Mouse (Mus musculus) cortical plate, adult 2 months (tissue): Measurements from ENCODE around the gene Gm29776. TPM values are rescaled to one million over a fixed set of nuclear protein-coding genes. Genes with fewer than 3 reads are reported as not detected.

ENCODE experiments used
- H3K27ac ChIP-seq: fragments of 200-500 bp; 2 replicates; pipeline ENCODE4 v1.5.1; 2012; ENCODE audit warnings: low read length, control low read depth, inconsistent platforms; ENCODE audit not compliant: insufficient read depth
- H3K4me1 ChIP-seq: fragments of 200-500 bp; 2 replicates; pipeline ENCODE4 v1.6.1; 2011; ENCODE audit warnings: low read length; ENCODE audit not compliant: control insufficient read depth, insufficient read depth
- H3K4me3 ChIP-seq: fragments of 200-500 bp; 2 replicates; pipeline ENCODE4 v1.5.1; 2011; ENCODE audit warnings: mild to moderate bottlenecking, low read length, control low read depth; ENCODE audit not compliant: insufficient read depth
- CTCF ChIP-seq: fragments of 200-500 bp; IDR thresholded peaks from 2 replicates; pipeline ENCODE4 v1.5.1; 2011; ENCODE audit warnings: mild to moderate bottlenecking, control low read depth, low read length; ENCODE audit not compliant: insufficient read depth; ENCODE audit errors: extremely low read depth
- POLR2A ChIP-seq: fragments of 200-500 bp; IDR thresholded peaks from 2 replicates; pipeline ENCODE4 v1.6.1; 2011; ENCODE audit warnings: mild to moderate bottlenecking, low read length, control low read depth; ENCODE audit not compliant: insufficient read depth; ENCODE audit errors: extremely low read depth
- polyA plus RNA-seq: library from polyadenylated mRNA; depleted of rRNA; stranded (reverse); fragments of >200 nt; gene quantifications from 2 replicates; pipeline ENCODE4 v1.2.3, GENCODE M21; 2012

Gene Gm29776
- polyA plus RNA-seq, 1 experiment: 0.06 TPM

GRCm38 (mm10) chr14:54686522-54687143 lies 12.0 kb downstream of the Gm29776 start, which contains the start of gene Acin1:
TSS of gene Acin1 (minus strand) at chr14:54686931.
- H3K27ac ChIP-seq: peak within 1 kb of the TSS; percentile 89
- TF ChIP-seq CTCF (no peak), POLR2A (peak; percentile 95)

GRCm38 (mm10) chr14:54686063-54686521 lies 12.5 kb downstream of the Gm29776 start, which contains the start of gene 1700123O20Rik:
TSS of gene 1700123O20Rik (plus strand) at chr14:54686216.
- TF ChIP-seq POLR2A: peak; percentile 66; the same call in 1 of the 2 replicates
- no peak for TF ChIP-seq CTCF
- Histone ChIP-seq H3K4me1 (no peaks in the 10 kb centered on the region; the same call in 1 of the 2 replicates), H3K4me3 (peak within 1 kb of the TSS; percentile 74), H3K27ac (peak within 1 kb of the TSS; percentile 89)

More at GRCm38 (mm10) chr14:54686522-54687143, 12.0 kb downstream of the Gm29776 start, which contains the start of gene Acin1:
- H3K4me3 ChIP-seq: peak within 1 kb of the TSS; percentile 74
- no peaks in the 10 kb centered on the region; the same call in 1 of the 2 replicates for H3K4me1 ChIP-seq

DNA sequence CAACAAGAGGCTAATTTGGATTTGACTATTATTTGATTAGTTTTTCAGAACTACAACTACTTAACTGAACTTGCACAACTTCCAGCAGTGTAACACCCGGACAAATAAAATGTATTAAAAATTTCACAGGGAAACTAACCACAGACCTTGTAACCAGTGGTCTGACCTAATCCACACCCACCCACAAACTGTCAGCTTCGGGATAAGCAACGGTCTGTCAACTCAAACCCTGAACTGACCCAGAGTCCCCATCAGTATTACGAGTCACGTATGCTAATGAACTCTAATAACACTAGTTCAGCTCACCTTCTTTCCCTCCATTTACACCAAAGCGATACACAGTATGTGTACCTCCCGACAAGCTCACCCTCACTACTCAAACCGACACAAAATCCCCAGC lies 13.2 kb downstream of the Gm29776 start:
- H3K4me3 ChIP-seq: peak overlapping the region; percentile 74
- TF ChIP-seq POLR2A (no peak), CTCF (no peak)
- no peak overlapping the region for H3K27ac ChIP-seq
- H3K4me1 ChIP-seq: no peaks in the 10 kb centered on the region; the same call in 1 of the 2 replicates

DNA sequence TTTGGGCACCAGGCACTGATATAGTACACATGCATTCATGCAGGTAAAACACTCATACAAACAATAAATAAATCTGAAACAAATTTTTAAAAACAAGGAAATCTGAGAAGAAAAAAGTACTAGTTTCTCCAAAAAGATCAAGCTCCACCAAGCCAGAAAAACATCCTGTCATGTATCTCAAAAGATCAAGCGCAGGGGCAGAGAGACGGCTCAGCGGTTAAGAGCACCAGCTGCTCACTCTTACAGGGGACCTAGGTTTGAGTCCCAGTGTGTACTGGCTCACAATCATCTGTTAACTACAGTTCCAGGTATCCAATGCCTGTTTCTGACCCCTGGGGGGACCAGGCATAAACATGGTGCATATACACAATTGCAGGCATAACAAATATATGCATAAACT lies 16.2 kb downstream of the Gm29776 start:
- Histone ChIP-seq H3K4me3 (no peak overlapping the region), H3K27ac (no peak overlapping the region), H3K4me1 (no peaks in the 10 kb centered on the region)
- TF ChIP-seq CTCF: no peak
- TF ChIP-seq POLR2A: no peak

DNA sequence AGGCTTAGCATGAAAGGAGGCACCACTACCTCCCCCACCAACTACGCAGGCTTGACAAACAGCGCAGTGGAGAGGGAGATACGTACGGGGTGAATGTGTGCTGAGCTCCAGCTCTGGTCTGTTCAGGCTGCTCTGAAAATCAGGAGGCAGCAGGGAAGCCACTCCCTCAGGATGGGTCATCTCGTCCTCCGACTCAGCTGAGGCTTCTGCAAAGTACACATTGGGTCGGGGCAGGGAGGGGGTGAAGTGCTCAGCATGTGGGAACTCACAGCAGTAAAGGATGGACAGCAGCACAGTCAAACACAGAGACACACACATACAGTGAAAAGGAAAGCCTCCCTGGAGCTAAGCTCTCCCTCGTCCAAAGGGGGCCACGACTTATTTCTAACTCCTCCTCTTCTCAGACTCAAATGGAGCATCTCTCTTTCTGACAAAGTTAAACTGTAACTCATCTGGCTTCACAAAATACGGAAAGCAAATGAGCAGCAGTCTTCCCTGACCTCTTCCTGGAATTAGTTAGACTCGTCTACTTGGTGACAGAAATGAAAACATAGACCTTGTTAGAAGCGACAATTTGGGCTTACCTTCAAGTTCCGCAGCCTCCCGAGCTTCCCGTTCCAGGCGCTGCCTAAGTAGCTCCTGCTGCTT lies 19.9 kb downstream of the Gm29776 start:
- Histone ChIP-seq H3K27ac (no peak overlapping the region), H3K4me1 (peaks cover 2% of the 10 kb centered on the region), H3K4me3 (no peak overlapping the region)
- TF ChIP-seq POLR2A: no peak
- no peak for TF ChIP-seq CTCF

GRCm38 (mm10) chr14:54676290-54676689 lies 22.3 kb downstream of the Gm29776 start:
- Histone ChIP-seq H3K4me1 (peaks cover 2% of the 10 kb centered on the region), H3K27ac (no peak overlapping the region), H3K4me3 (no peak overlapping the region)
- TF ChIP-seq POLR2A (no peak), CTCF (no peak)

GRCm38 (mm10) chr14:54674317-54674716 lies 24.3 kb downstream of the Gm29776 start:
- Histone ChIP-seq H3K4me3 (no peak overlapping the region), H3K4me1 (peaks cover 2% of the 10 kb centered on the region), H3K27ac (no peak overlapping the region)
- TF ChIP-seq CTCF (no peak), POLR2A (no peak)

DNA sequence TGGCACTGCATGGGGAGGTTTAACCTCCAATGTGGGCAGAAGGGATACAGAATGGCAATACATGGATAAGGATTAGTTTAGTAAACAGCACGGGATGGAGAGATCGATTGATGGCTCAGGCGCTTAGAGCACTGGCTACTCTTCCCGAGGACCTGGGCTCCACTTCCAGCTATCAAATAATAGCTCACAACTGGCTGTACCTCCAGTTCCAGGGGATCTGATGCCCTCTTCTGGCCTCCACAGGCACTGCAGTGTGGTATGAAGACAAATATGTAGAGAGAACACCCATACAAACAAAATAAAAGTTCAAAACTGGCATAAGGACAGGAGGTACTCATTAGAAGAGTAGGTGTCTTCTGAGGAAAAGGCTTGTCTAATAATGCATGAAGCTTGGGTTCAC lies 29.3 kb downstream of the Gm29776 start:
- Histone ChIP-seq H3K4me1 (no peaks in the 10 kb centered on the region; the same call in 1 of the 2 replicates), H3K27ac (no peak overlapping the region), H3K4me3 (no peak overlapping the region)
- no peak for TF ChIP-seq POLR2A
- TF ChIP-seq CTCF: peak; percentile 45; the same call in 1 of the 2 replicates

DNA sequence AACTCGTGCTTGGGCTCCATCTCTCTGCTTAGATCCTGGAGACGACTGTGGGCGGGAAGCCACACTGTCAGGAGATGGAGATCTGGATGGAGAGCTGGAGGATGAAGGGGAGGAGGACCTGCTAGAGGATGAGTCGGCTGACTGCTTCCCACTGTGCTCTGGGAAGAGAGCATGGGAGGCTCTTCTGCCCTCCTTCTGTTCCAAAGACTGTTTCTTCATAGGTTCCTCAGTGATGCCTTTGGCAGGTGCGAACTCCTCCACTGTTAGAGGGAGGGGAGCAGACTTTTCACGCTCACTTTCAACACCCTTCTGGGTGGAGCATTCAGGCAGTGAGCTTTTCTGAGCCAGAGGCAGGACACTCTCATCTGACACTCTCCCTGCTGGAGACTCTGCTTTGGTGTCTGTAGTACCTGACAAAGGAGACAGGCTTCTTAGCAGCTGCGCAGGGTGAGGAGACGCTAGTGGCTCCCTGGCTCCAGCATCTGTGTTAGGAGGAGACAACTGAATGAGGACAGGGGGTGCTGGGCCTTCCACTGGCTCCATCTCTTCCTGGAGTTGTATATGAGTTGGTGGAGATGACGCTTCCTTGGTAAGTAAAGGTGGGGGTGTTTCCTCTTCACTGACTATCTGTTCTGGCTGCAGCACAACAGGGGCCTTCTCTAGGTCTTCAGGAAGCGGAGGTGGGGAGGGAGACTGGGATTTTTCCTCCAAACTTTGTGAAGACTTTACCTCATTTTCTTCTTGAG lies 34.0 kb downstream of the Gm29776 start:
- Histone ChIP-seq H3K4me1 (no peaks in the 10 kb centered on the region), H3K27ac (no peak overlapping the region)
- TF ChIP-seq CTCF (no peak), POLR2A (no peak)

DNA sequence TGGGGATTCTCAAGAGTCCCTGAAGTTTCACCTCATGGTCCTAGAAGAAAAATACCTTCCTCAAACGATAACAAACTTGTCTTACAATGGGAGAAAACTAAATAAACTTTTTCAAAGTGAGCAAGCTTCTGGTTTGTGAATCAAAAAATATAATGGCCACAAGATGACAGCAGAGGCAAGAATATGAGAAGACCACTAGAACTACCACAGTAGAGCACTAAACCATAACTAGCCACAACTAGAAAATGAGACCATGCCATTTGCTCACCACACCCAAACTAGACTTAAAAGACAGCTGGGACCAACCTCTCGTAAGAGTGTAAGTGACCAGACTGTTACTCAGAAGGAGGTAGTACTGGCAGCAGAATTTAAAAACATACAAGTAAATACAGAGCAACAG lies 38.6 kb downstream of the Gm29776 start:
- Histone ChIP-seq H3K4me1 (no peaks in the 10 kb centered on the region), H3K27ac (no peak overlapping the region), H3K4me3 (no peak overlapping the region)
- no peak for TF ChIP-seq CTCF
- no peak for TF ChIP-seq POLR2A

More for the DNA sequence above, 34.0 kb downstream of the Gm29776 start:
- no peak overlapping the region for H3K4me3 ChIP-seq
